Mouse (Mus musculus) c-Kit-positive CD71-negative TER-119-negative erythroid progenitor cells, embryonic 14.5 days (primary cell): ENCODE measurements around the gene Catsper2.

Experiments used
- DNase-seq: peaks from one replicate; pipeline ENCODE4 v3.0.0-alpha.2; 2013; ENCODE audit warnings: low read depth

The Catsper2 gene

GRCm38 (mm10) chr2:121413387-121414042, at the start of gene Catsper2, which contains the start of gene Pdia3:
Catsper2 (minus strand) TSS chr2:121413792.
Pdia3 (plus strand) TSS chr2:121413775.
- DNase-seq = peak; percentile 83

GRCm38 (mm10) chr2:121460071-121460470, 46.5 kb upstream of the Catsper2 start:
- no peak for DNase-seq

GRCm38 (mm10) chr2:121456692-121457642, 43.4 kb upstream of the Catsper2 start, which contains the start of gene Serinc4:
Serinc4 (minus strand) TSS chr2:121456781.
- DNase-seq = peak; percentile 83

- no peak for DNase-seq
Measured at GRCm38 (mm10) chr2:121455534-121455933, 41.9 kb upstream of the Catsper2 start.

GRCm38 (mm10) chr2:121453917-121454316, 40.3 kb upstream of the Catsper2 start:
- DNase-seq = no peak

- DNase-seq = no peak
Measured at GRCm38 (mm10) chr2:121452990-121453389, 39.4 kb upstream of the Catsper2 start, which contains the start of gene Hypk. Hypk (plus strand) TSS chr2:121453290.

GRCm38 (mm10) chr2:121452361-121452760, 38.8 kb upstream of the Catsper2 start:
- no peak for DNase-seq

GRCm38 (mm10) chr2:121450093-121450492, 36.5 kb upstream of the Catsper2 start:
- DNase-seq = no peak

GRCm38 (mm10) chr2:121449545-121450011, 36.0 kb upstream of the Catsper2 start:
- DNase-seq = no peak

GRCm38 (mm10) chr2:121448739-121449535, 35.3 kb upstream of the Catsper2 start, which contains the start of gene Serf2:
Serf2 (plus strand) TSS chr2:121449195.
- peak; percentile 99 for DNase-seq

- DNase-seq = no peak
Measured at GRCm38 (mm10) chr2:121448136-121448535, 34.5 kb upstream of the Catsper2 start.

- DNase-seq = no peak
Measured at GRCm38 (mm10) chr2:121447006-121447405, 33.4 kb upstream of the Catsper2 start.

- no peak for DNase-seq
Measured at GRCm38 (mm10) chr2:121446506-121446905, 32.9 kb upstream of the Catsper2 start.

GRCm38 (mm10) chr2:121445117-121445516, 31.5 kb upstream of the Catsper2 start:
- DNase-seq = no peak

GRCm38 (mm10) chr2:121444178-121444577, 30.6 kb upstream of the Catsper2 start, which contains the start of gene Ell3:
Ell3 (minus strand) TSS chr2:121444278.
- DNase-seq = no peak

- DNase-seq = no peak
Measured at GRCm38 (mm10) chr2:121443068-121443349, 29.4 kb upstream of the Catsper2 start.

- no peak for DNase-seq
Measured at GRCm38 (mm10) chr2:121442259-121443067, 28.9 kb upstream of the Catsper2 start.

GRCm38 (mm10) chr2:121441800-121442199, 28.2 kb upstream of the Catsper2 start:
- DNase-seq = no peak

- DNase-seq = no peak
Measured at GRCm38 (mm10) chr2:121440834-121441605, 27.4 kb upstream of the Catsper2 start.

- no peak for DNase-seq
Measured at GRCm38 (mm10) chr2:121439746-121440145, 26.2 kb upstream of the Catsper2 start.
